Mouse (Mus musculus) T-cell, adult 2 months (primary cell): ENCODE data around the gene Gm11127.
A peak's percentile ranks its signal among the peaks of the same experiment; 100 is the strongest.
"Not testable (repeated sequence)": the region's sequence is repeated elsewhere in the genome, so short reads cannot be mapped to it uniquely, and the experiment has no call there.

Experiments used
- DNase-seq: peaks from one replicate; pipeline ENCODE4 v3.0.0; 2022; ENCODE audit warnings: low spot score

Gm11127 gene

DNA sequence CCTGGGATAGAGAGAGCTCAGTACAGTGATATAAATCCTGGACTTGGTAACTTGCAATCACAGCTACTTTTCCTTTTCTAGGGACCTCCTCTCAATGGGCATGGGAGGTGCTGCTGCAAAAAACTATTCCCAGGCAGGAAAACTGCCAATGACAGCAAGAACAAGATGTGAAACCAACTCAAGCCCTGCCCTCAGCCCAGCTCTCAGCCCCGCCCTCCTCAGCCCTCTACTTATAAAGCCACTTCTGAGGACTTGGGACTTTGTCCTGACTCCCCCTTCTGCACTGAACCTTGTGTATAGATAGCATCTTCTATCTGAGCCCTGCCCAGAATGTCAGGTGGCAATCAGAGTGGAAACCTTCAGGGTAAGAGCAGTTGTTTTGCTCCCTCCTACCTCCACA, at the start of gene Gm11127:
TSS of gene Gm11127 (minus strand) at position 10 of the 400 bp plus-strand sequence.
- DNase-seq, result not testable (repeated sequence)

DNA sequence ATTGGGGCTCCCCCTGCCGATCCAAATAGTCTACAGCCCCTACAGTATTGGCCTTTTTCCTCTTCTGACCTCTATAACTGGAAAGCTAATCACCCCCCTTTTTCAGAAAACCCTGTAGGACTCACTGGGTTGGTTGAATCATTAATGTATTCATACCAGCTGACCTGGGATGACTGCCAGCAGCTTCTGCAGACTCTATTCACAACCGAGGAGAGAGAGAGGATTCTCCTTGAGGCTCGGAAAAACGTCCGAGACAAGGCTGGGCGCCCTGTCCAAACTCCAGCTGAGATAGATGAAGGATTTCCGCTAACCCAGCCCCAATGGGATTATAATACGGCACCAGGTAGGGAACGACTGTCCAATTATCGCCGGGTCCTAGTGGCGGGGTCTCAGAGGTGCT, 43.9 kb upstream of the Gm11127 start:
- DNase-seq, result not testable (repeated sequence)

DNA sequence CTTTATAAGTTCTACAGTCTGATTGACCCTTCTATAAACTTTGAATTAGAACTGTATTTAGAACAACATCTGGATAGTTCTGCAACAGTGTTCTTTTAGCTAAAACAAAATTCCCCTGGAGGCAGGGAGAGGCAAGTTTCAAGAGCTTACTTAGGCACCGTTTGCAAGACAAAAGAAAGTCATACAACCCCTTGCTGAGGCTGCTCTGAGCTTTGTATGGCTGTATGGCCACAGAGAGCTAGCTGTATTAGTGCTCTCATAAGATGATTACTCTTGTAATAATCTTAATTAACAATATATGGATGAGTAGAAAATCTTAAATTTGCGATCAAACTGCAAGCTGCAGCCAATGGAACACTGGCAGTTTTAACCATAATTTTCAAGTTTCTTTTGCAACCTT, 41.4 kb upstream of the Gm11127 start:
- not testable (repeated sequence) for DNase-seq

DNA sequence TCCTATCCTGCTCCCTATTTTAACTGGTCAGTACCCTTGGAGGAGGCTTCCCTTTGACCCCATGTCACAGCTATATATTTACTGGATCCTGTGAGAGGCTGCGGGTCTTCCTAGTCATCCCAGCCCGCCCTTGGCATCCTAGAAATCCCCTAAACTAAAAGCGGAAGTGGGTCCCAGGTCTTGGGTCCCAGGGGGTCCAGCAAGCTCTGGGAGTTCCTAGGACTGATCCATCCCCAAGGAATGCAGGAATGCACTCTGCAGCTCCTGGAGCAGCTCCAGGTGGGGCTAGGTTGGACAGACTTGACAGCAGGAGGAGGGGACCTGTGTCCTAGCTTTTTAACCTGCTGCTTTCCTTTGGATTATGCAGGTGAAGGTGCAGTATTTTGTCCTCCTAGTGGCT, 35.8 kb upstream of the Gm11127 start:
- no peak for DNase-seq

DNA sequence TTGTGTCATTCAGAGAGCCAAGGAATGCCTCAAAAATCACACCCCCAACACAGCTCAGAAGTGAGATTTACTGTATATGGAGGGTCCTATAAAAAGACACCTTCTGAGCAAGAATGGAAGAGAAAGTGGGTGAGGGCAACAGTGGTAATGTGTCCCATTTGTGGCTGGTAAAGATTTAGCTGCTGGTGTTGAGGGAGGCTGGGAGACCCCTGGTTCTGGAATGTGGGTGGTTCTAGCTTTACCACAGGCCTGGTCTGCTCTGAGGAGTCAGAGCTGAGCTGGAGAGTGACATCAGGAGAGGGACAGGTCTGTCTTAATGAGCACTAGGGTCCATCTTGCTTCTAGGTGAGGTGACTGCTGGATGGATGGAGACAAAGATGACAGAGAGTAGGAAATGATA, 34.3 kb upstream of the Gm11127 start:
- not testable (repeated sequence) for DNase-seq

DNA sequence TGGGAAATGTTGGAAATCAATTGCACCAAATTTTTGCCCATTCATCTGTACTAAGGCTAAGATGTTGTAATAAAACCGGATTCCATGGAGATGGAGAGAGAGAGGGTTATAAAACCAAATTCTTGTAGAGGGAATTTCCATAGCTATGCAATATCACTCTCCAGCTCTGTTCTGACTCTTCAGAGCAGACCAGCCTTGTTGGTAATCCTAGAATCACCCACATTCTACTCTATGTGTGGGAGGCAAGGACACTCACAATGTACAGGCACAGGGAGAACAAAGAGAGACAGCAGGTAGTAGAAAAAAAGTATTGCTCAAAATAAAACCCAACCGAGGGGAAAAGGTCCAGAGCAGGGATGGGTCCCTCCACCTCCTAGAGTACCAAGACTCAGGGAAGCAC, 33.8 kb upstream of the Gm11127 start:
- DNase-seq, result not testable (repeated sequence)

DNA sequence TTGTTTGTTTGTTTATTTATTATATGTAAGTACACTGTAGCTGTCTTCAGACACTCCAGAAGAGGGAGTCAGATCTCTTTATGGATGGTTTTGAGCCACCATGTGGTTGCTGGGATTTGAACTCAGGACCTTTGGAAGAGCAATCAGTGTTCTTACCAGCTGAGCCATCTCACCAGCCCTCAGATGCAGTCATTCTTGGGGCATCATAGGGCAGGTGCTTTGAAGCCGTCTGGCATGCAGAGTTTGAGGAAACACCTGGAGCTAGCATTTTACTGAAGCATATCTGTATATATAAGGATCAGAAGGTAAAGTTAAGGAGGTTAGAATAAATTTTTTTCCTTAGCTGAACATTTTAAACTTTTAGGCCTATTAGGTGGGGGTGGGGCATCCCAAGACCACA, 27.8 kb upstream of the Gm11127 start:
- DNase-seq, result not testable (repeated sequence)

DNA sequence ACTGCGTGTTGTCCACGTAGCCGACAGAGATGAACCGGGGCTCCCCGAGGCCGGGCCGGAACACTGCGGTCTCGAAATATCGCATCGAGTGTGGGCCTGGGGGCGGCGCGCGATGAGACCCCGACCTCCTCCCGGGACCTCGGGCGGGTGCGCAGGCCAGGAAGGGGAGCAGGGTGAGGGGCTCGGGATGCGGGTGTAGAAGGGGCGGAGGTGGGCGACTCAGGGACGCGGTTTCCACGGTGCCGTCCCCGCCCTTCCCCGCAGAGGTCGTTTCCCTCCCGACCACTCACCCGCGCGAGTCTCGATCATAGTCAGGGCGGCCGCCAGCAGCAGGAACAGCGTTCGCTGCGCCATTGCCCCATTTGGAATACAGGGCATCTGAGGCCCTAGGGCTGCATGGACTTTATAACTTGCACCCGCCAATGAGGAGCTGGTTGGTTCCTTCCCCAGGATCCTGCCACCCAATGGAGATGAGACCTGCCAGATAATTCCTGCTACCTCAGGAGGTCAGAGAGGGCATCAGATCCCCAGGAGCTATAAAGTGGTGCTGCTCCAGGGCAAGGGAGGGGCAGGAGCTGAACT, 25.8 kb upstream of the Gm11127 start:
- peak; percentile 22 for DNase-seq

DNA sequence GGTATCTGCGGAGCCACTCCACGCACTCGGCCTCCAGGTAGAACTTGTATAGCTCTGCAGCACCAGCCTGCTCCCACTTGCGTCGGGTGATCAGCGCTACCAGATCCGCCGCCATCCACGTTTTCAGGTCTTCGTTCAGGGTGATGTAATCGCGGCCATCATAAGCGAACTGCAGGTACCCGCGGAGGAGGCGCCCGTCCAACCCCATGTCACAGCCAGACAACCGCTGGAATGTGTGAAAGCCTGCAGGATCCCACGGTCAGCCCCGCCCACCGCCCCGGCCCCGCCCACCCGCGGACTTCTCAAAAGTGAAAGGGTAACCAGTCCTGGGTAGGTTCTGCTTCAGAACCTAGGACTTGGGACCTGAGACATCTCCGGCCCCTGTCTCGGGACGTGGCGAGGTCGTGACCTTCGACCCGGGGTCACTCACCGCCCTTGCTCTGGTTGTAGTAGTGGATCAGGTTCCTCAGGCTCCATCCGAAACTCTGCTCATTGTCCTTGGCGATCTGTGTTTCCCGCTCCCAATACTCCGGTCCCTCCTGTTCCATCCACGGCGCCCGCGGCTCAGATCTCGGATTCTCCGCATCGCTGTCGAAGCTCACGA, 25.2 kb upstream of the Gm11127 start:
- DNase-seq, result peak; percentile 62

DNA sequence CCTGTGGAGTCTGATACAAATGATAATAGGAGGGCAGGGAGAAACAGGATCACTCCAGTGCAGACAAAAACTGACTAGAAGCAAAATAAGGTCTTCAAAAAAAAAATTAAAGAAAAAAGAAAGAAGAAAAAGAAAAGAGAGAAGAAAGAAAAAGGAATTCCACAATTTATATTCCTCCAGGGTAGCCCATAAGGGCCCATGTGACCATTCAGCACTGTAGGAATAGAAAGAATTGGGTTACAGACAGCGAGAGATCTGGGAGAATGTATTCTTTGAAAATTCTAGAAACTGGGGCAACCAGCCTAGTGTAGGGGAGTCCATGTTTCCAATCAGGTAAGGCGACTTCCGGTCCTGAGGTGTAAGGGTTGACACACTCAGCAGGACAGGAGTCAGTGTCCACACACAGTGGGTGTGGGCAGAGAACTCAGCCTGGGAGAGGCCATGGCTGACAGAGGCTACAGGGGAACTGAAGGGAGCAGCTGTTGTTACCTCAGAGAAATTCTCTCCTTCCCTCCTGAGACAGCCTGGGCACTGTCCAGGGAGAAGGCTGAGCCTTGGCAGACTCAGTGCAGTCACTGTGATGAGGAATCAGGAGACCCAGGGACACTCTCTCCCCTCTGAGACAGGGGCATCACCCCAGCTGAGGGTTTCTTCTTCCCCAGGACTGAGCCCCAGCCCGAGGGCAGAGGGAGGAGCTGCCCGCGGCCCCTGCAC, 24.5 kb upstream of the Gm11127 start:
- not testable (repeated sequence) for DNase-seq

DNA sequence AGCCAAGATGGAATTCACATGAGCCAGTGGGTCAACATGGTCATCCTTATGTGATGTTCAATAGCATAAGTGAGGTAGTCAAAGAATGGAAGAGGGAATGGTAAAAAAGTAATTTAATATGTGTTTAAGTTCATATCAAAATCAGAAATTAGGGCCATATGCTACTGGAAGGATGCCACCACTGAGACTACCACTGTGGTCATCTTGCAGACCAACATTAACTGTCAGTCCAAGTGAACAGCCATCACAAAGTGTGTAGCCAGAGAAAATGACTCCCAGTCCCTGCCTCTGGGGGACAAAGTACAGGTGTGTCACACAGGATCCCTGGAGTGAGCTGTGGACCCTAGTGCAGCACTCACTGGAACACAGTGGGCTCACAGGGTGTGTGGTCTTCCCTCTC, 23.7 kb upstream of the Gm11127 start:
- not testable (repeated sequence) for DNase-seq

DNA sequence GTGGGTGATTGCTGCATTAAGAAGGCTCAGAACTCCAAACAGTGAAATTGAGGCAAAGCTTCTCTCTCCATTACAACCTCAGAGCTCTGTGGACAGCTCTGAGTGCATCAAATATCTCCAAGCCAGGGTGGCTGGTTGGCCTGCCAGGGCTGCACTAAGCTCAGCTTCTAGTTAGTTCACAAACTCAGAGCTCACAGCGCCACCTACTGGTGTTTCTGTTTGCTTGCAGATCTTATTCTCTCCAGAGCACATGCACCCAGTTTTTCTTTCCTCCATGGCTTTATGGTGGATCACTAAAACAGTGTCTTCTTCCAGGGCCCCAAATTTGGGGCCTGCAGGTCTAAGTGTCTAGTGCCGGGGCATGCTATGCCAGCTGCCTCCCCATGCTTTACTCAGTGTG, 2.7 kb upstream of the Gm11127 start:
- DNase-seq, result peak; percentile 89

DNA sequence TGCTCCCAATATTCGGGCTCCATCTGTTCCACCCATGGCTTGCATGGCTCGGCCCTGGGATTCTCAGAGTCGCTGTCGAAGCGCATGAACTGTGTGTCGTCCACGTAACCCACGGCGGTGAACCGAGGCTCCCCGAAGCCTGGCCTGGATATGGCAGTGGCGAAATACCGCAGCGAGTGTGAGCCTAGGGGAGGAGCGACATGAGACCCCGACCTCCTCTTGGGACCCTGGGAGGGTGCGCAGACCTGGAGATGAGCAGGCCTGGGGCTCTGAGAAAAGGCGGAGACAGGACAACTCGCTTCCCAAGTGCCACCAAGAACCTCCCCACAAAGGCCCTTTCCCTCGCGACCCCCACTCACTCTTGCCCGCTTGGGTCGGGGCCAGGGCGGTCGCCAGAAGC, 244 bp downstream of the Gm11127 start:
- DNase-seq, result not testable (repeated sequence)

DNA sequence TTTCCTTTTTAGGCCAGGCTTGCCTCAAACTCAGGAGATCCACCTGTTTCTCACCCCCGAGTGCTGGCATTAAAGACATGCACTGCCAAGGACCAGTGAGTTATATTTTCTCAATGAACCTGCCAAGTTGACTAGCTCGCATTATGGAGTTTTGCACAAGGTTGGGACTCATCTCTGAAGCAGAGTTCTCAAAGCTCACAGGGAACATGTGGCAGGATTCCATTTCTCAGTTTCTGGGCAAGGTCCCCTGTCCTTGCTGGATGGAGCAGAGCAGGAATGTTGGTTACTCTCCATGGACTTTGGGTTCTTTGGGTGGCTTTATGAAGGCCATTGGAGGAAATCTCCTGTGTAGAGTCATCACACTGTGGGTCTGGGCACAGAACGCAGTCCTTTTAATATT, 14.9 kb downstream of the Gm11127 start:
- no peak for DNase-seq

DNA sequence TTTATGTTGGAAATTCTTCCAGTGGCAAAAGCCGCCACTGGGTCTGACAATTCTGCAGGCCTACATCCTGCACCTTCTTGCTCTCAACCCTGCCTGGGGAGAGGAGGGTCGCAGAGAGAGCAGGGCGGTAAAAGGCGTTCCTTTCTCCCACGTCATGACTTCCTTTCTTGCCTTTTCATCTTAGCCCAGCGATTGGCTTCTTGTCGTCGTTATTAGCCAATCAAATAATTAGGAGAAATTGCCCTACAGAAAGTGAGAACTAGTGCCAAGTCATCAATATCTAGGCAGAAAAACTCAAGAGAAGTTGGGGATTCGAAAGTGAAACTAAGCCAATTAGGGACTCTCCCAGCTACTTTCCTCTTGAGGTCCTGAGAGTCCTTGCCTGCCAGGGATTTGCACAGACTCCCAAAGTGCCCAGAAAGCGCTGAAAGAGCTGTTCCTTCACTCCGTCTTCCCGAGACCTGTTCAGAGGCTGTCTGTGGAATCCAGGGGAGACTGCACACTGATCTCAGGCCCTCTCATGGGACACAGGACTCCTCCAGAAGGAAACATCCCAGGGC, 15.5 kb downstream of the Gm11127 start, which contains the start of the genes H2-T22 and Gm6034:
TSS of gene H2-T22 (minus strand) at position 138 of the 560 bp plus-strand sequence.
TSS of gene Gm6034 (plus strand) at position 352 of the 560 bp plus-strand sequence.
- DNase-seq, result peak; percentile 93

DNA sequence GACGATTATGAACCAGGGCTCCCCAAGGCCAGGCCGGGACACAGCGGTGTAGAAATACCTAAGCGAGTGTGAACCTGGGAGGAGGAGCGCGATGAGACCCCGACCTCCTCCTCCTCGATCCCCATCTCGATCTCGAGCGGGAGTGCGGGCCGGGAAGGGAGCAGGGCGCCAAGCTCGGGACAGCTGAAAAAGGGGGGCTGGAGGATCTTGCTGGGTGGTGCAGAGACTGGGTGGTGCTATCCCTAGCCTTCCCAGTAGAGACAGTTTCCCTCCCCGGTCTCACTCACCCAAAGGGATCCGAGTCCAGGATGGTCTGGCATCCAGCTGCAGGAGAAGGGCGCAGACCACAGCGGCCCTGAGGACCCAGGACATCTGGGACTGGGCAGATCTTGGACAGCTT, 16.1 kb downstream of the Gm11127 start:
- not testable (repeated sequence) for DNase-seq

DNA sequence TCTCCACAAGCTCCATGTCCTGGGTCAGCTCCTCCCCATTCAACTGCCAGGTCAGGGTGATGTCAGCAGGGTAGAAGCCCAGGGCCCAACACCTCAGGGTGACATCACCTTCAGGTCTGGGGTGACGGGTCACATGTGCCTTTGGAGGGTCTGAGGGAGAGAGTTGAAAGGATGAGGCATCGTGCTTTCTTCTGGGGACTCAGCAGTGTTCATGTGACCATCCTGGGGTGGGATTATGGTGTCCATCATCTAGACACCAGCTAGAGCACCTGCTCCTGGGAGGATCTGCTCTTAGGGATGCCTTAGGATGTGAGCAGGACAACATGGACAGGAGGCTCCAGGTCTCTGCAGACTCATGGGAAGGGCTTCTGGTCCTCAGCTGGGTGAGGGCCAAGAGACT, 17.6 kb downstream of the Gm11127 start:
- DNase-seq, result not testable (repeated sequence)

DNA sequence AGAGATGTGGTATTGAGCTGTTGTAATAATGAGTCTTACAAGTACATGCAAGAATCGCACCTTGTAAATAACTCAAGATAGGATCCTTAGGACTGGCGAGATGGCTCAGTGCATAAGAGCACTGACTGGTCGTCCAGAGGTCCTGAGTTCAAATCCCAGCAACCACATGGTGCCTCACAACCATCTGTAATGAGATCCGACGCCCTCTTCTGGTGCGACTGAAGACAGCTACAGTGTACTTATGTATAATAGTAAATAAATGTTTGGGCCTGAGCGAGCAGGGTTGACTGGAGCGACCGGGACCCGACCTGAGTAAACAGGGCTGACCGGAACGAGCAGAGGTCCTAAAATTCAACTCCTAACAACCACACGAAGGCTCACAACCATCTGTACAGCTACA, 22.0 kb downstream of the Gm11127 start:
- not testable (repeated sequence) for DNase-seq

DNA sequence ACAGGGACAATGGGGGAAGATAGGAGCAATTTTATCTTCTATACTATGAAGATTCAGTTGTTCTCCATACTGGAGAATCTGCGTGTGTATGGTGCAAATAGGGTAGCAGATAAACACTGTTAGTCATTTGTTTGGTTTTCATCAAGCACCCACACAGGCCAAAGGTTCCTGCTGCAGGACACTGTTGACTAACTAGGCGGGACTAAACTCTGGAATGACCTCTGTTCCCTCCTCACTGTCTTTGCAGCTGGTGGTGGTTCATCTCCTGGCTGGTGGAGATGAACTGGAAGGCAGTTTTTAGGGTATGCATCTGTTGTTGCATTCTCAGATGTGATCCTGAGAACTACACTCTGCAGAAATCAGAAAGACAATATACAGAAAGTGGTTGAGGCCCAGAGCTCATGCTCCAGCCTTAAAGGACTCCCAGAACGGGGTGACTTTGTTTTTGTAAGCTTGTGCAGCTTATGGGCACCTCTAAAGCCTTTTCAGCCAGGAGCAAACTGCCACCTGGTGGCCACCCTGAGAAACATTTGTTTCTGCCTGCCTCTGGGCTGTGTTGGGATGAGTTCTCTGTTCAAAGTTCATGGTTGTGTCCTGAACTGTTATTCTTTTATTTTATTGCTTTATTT, 23.0 kb downstream of the Gm11127 start:
- DNase-seq, result peak; percentile 81

DNA sequence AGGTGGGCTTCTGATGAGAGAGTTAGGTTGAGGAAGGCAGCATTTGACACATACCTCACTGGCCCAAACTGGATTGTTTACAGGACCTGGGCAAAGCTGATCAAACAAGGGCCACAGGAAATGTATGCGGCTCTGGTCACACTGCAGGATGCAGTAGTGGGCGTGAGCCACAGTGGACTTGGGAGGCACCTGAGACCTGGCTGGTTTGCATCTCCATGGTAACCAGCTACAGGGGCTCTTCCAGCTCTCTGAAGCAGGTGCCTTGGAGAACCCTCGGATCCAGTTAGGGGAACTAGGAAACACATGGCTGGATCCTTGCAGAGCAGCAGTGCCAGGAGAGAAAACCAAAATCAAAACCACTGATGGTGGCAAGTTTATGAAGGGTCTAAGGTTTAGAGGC, 23.6 kb downstream of the Gm11127 start:
- not testable (repeated sequence) for DNase-seq

DNA sequence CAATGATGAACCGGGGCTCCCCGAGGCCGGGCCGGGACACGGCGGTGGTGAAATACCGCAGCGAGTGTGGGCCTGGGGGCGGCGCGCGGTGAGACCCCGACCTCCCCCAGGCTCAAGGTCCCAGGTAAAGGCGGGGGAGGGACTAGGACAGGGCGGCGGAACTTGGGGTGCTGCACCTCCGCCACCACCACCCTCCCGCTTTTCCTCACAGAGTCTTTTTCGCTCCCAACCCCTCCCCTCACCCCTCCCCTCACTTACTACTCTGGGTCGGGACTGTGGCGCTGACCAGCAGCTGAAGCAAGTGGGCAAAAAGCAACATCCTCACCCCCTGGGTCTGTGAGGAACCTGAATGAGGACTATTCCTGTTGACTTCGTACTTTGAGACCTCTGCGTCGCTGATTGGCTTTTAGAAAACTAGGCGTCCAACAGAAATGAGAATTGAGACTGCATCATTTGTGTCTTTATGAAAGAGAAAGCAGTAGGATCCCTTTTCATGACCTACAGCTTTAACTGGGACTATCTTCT, 25.8 kb downstream of the Gm11127 start, which contains the start of gene H2-T23:
TSS of gene H2-T23 (minus strand) at position 505 of the 525 bp plus-strand sequence.
- peak; percentile 75 for DNase-seq
